Mouse (Mus musculus) hindbrain, embryonic 14.5 days (tissue): ENCODE data around the gene Zfp385a. TPM values are rescaled to one million over a fixed set of nuclear protein-coding genes. Genes with fewer than 3 reads are reported as not detected.

Source experiments
- ATAC-seq: fragments of 200-750 bp; cut with Nextera tagmentation; 2 replicates; pipeline ENCODE4 v1.8.0; 2017; ENCODE audit warnings: moderate number of reproducible peaks, mild to moderate bottlenecking, moderate TSS enrichment, moderate library complexity; ENCODE audit not compliant: low FRiP score
- DNase-seq: peaks from one replicate; pipeline ENCODE4 v3.0.0-alpha.2; 2015; ENCODE audit warnings: low spot score
- H3K27ac ChIP-seq: fragments of 300-500 bp; sonication (generic); 2 replicates; pipeline ENCODE4 v1.5.1; 2014; ENCODE audit warnings: mild to moderate bottlenecking, moderate library complexity
- H3K27me3 ChIP-seq: fragments of 300-500 bp; sonication (generic); 2 replicates; pipeline ENCODE4 v1.6.1; 2014; ENCODE audit warnings: mild to moderate bottlenecking, low read length, mixed read lengths; ENCODE audit not compliant: control insufficient read depth, insufficient read depth
- H3K36me3 ChIP-seq: fragments of 300-500 bp; sonication (generic); replicated peaks from 2 replicates; pipeline ENCODE4 v1.6.1; 2014; ENCODE audit not compliant: control insufficient read depth, insufficient read depth
- H3K4me1 ChIP-seq: fragments of 300-500 bp; sonication (generic); replicated peaks from 2 replicates; pipeline ENCODE4 v1.6.1; 2014; ENCODE audit warnings: antibody characterized with exemption, low read length, mixed read lengths; ENCODE audit not compliant: control insufficient read depth, insufficient read depth
- H3K4me2 ChIP-seq: fragments of 300-500 bp; sonication (generic); replicated peaks from 2 replicates; pipeline ENCODE4 v1.6.1; 2014; ENCODE audit warnings: mild to moderate bottlenecking, moderate library complexity
- H3K4me3 ChIP-seq: fragments of 300-500 bp; sonication (generic); replicated peaks from 2 replicates; pipeline ENCODE4 v1.5.1; 2014; ENCODE audit warnings: mild to moderate bottlenecking, low read length
- H3K9ac ChIP-seq: fragments of 300-500 bp; sonication (generic); 2 replicates; pipeline ENCODE4 v1.6.1; 2014
- H3K9me3 ChIP-seq: fragments of 300-500 bp; sonication (generic); 2 replicates; pipeline ENCODE4 v1.6.1; 2016; ENCODE audit warnings: low read length; ENCODE audit not compliant: control insufficient read depth
- WGBS: fragments of 180-500 bp; shearing (Covaris S2); extraction: QIAGEN DNeasy Blood & Tissue Kit; methylation state at CpG from one replicate; pipeline ENCODE4 v1.1.7; 2014; 5-methylcytosine and 5-hydroxymethylcytosine counted together
- polyA plus RNA-seq: library from polyadenylated mRNA; unstranded; fragments of >200 nt; fragmentation: Nextera tagmentation; extraction: Ambion mirVana; gene quantifications from 2 replicates; pipeline ENCODE4 v1.2.1, GENCODE M21; 2014

Gene Zfp385a
- polyA plus RNA-seq, 1 experiment from 2014 or later: 25.7 TPM

- 75% methylated on average over 9 of the region's 9 CpGs for WGBS
- H3K27ac ChIP-seq: peak overlapping the region; percentile 55
These were observed 49.0 kb downstream of the Zfp385a start for GRCm38 (mm10) chr15:103290843-103291242.

GRCm38 (mm10) chr15:103290417-103290816 lies 49.5 kb downstream of the Zfp385a start:
- DNase-seq (no peak), ATAC-seq (no peak)
- Histone ChIP-seq H3K27ac (peak overlapping the region; percentile 55), H3K9me3 (no peaks in the 10 kb centered on the region), H3K9ac (no peak overlapping the region), H3K4me2 (no peak overlapping the region), H3K36me3 (peaks cover 50% of the 10 kb centered on the region), H3K4me3 (no peak overlapping the region), H3K27me3 (no peaks in the 10 kb centered on the region), H3K4me1 (peaks cover 20% of the 10 kb centered on the region)
- 84% methylated on average over 6 of the region's 6 CpGs for WGBS

More at GRCm38 (mm10) chr15:103290843-103291242, 49.0 kb downstream of the Zfp385a start:
- no peak overlapping the region for H3K4me3 ChIP-seq
- no peak overlapping the region for H3K4me2 ChIP-seq
- H3K9me3 ChIP-seq: no peaks in the 10 kb centered on the region
- H3K9ac ChIP-seq: no peak overlapping the region
- DNase-seq: no peak
- no peaks in the 10 kb centered on the region for H3K27me3 ChIP-seq
- peaks cover 55% of the 10 kb centered on the region for H3K36me3 ChIP-seq
- peaks cover 20% of the 10 kb centered on the region for H3K4me1 ChIP-seq
- ATAC-seq: no peak

- peaks cover 19% of the 10 kb centered on the region for H3K4me1 ChIP-seq
- no peak overlapping the region for H3K4me2 ChIP-seq
- 33% methylated on average over 5 of the region's 5 CpGs for WGBS
- H3K27ac ChIP-seq: peak overlapping the region; percentile 69
- ATAC-seq: no peak
- no peak overlapping the region for H3K4me3 ChIP-seq
- DNase-seq: no peak
- no peaks in the 10 kb centered on the region for H3K9me3 ChIP-seq
- H3K9ac ChIP-seq: peak overlapping the region; percentile 24; the same call in 1 of the 2 replicates
- H3K27me3 ChIP-seq: no peaks in the 10 kb centered on the region
- H3K36me3 ChIP-seq: peaks cover 47% of the 10 kb centered on the region
These were observed 50.3 kb downstream of the Zfp385a start for GRCm38 (mm10) chr15:103289600-103289999.

GRCm38 (mm10) chr15:103285778-103286417 lies 54.0 kb downstream of the Zfp385a start:
- Histone ChIP-seq H3K9ac (no peak overlapping the region), H3K4me2 (no peak overlapping the region), H3K4me3 (no peak overlapping the region), H3K9me3 (no peaks in the 10 kb centered on the region), H3K36me3 (peaks cover 17% of the 10 kb centered on the region; the same call in 1 of the 2 replicates), H3K27ac (peak overlapping the region; percentile 68), H3K27me3 (no peaks in the 10 kb centered on the region), H3K4me1 (peaks cover 19% of the 10 kb centered on the region)
- DNase-seq: peak; percentile 65
- peak; percentile 36; the same call in 1 of the 2 replicates for ATAC-seq
- 69% methylated on average over 1 of the region's 1 CpGs for WGBS

GRCm38 (mm10) chr15:103284647-103285046 lies 55.2 kb downstream of the Zfp385a start:
- no peak overlapping the region for H3K9ac ChIP-seq
- H3K4me2 ChIP-seq: no peak overlapping the region
- 44% methylated on average over 2 of the region's 2 CpGs for WGBS
- no peak overlapping the region for H3K4me3 ChIP-seq
- peaks cover 14% of the 10 kb centered on the region for H3K4me1 ChIP-seq
- DNase-seq: no peak
- ATAC-seq: no peak
- no peaks in the 10 kb centered on the region for H3K9me3 ChIP-seq
- 0 out of 2 replicates have a peak, but pooled peaks cover 11% of the 10 kb centered on the region for H3K36me3 ChIP-seq
- peak overlapping the region; percentile 68; the same call in 1 of the 2 replicates for H3K27ac ChIP-seq
- H3K27me3 ChIP-seq: no peaks in the 10 kb centered on the region

GRCm38 (mm10) chr15:103284066-103284465 lies 55.8 kb downstream of the Zfp385a start:
- Histone ChIP-seq H3K4me2 (no peak overlapping the region), H3K9ac (no peak overlapping the region), H3K27me3 (no peaks in the 10 kb centered on the region), H3K27ac (no peak overlapping the region), H3K36me3 (0 out of 2 replicates have a peak, but pooled peaks cover 6% of the 10 kb centered on the region), H3K9me3 (no peaks in the 10 kb centered on the region), H3K4me1 (peaks cover 8% of the 10 kb centered on the region), H3K4me3 (no peak overlapping the region)
- 62% methylated on average over 3 of the region's 3 CpGs for WGBS
- no peak for DNase-seq
- ATAC-seq: no peak

GRCm38 (mm10) chr15:103281465-103282205 lies 58.3 kb downstream of the Zfp385a start:
- Histone ChIP-seq H3K27me3 (no peaks in the 10 kb centered on the region), H3K4me2 (no peak overlapping the region), H3K4me3 (no peak overlapping the region), H3K9me3 (no peaks in the 10 kb centered on the region), H3K36me3 (no peaks in the 10 kb centered on the region), H3K4me1 (peaks cover 8% of the 10 kb centered on the region; the same call in 1 of the 2 replicates), H3K9ac (no peak overlapping the region), H3K27ac (no peak overlapping the region)
- DNase-seq (no peak), ATAC-seq (no peak)
- WGBS: 98% methylated on average over 3 of the region's 3 CpGs

- no peaks in the 10 kb centered on the region for H3K9me3 ChIP-seq
- H3K4me3 ChIP-seq: no peak overlapping the region
- H3K4me1 ChIP-seq: peaks cover 7% of the 10 kb centered on the region; the same call in 1 of the 2 replicates
- no peak overlapping the region for H3K4me2 ChIP-seq
- no peak for DNase-seq
- H3K27ac ChIP-seq: no peak overlapping the region
- WGBS: 77% methylated on average over 3 of the region's 3 CpGs
- no peaks in the 10 kb centered on the region for H3K36me3 ChIP-seq
- ATAC-seq: no peak
- H3K9ac ChIP-seq: no peak overlapping the region; the same call in 1 of the 2 replicates
- no peaks in the 10 kb centered on the region for H3K27me3 ChIP-seq
These were observed 59.0 kb downstream of the Zfp385a start for GRCm38 (mm10) chr15:103280817-103281464.

GRCm38 (mm10) chr15:103279750-103280149 lies 60.1 kb downstream of the Zfp385a start:
- H3K9ac ChIP-seq: no peak overlapping the region
- no peak for DNase-seq
- no peak overlapping the region for H3K4me3 ChIP-seq
- H3K4me2 ChIP-seq: no peak overlapping the region
- 65% methylated on average over 3 of the region's 3 CpGs for WGBS
- no peak for ATAC-seq
- no peaks in the 10 kb centered on the region for H3K9me3 ChIP-seq
- H3K4me1 ChIP-seq: no peaks in the 10 kb centered on the region
- no peaks in the 10 kb centered on the region for H3K27me3 ChIP-seq
- H3K36me3 ChIP-seq: no peaks in the 10 kb centered on the region
- no peak overlapping the region for H3K27ac ChIP-seq
